Mouse (Mus musculus) Patski (cell line): ENCODE measurements at regions not wholly inside any gene's neighbourhood (a gene's known extent, or its start where the extent isn't known, plus 50 kb on each side); places are given as distances from the start of the nearest gene placed in this dataset.

Experiments used
- ATAC-seq: fragments of 100-300 bp; one replicate; pipeline ENCODE4 v1.8.0; 2021
- CTCF ChIA-PET: fragments of 350-600 bp; sonication (Branson Sonifier 250); formaldehyde crosslinking; loops from one replicate; lab custom pipeline; 2022; ENCODE audit warnings: inconsistent platforms; lab: Charles Lee
- POLR2A ChIA-PET: fragments of 350-600 bp; sonication (Branson Sonifier 250); formaldehyde crosslinking; loops from one replicate; lab custom pipeline; 2022; ENCODE audit warnings: antibody characterized with exemption, inconsistent platforms; lab: Charles Lee
- DNase-seq: peaks from one replicate; pipeline ENCODE4 v3.0.0-alpha.2; 2011; ENCODE audit warnings: low read depth, low spot score
- H3K27me3 ChIP-seq: fragments of 371-371 bp; one replicate; pipeline ENCODE4 v1.5.1; 2021
- CTCF ChIP-seq: fragments of 100-300 bp; IDR thresholded peaks from one replicate; pipeline ENCODE4 v1.5.1; 2021
- in situ Hi-C: fragments of 300-500 bp; cut with MboI; formaldehyde crosslinking; loops from 3 replicates; pipeline ENCODE4 v1.11.1; 2018; ENCODE audit warnings: low pct_unique_long_range_greater_than_20kb, mixed read lengths

- TF ChIP-seq CTCF: no peak
- ATAC-seq (no peak), DNase-seq (no peak)
- POLR2A ChIA-PET: no interaction called here
- CTCF ChIA-PET: interaction anchor here (0.9 to 1.0 kb wide), 2 partner anchors 29 to 137 kb away, joined by 3 to 4 read pairs; no protein-coding TSS in a partner anchor
- H3K27me3 ChIP-seq: peaks cover 21% of the 10 kb centered on the region
- in situ Hi-C loops: no loop called here
These were observed 73.3 kb upstream of the Frem2 start for GRCm38 (mm10) chr3:53730440-53730839.

DNA sequence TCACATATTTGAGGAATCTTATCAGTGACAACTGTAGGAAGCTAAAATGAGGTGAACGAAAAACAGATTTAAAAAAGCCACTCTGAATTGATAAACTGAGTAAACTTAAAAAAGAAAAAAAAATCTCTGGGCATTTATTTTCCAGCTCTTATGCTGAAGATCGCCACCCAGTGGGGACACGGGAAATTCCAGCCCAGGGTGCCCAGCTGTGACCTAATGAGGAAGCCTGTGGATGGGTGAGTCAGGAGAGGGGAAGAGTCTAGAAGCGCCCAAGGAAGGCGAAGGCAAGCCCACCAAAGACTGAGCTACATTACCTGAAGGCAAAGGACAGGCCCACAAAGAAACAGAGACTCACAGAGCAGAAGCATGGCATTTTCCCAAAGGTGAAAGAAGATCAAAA, 72.7 kb upstream of the Frem2 start:
- ATAC-seq (peak; percentile 79), DNase-seq (no peak)
- in situ Hi-C loops: loop anchor here (5.0 kb wide), 1 partner anchor 138 kb away; no protein-coding TSS in a partner anchor
- TF ChIP-seq CTCF: peak; percentile 88
- ChIA-PET CTCF (interaction anchor here (0.9 to 1.0 kb wide), 3 partner anchors 29 to 204 kb away, joined by 3 to 4 read pairs (median 3); no protein-coding TSS in a partner anchor), POLR2A (no interaction called here)
- H3K27me3 ChIP-seq: peaks cover 20% of the 10 kb centered on the region

GRCm38 (mm10) chr3:53729131-53729530, 72.0 kb upstream of the Frem2 start:
- ATAC-seq: no peak
- H3K27me3 ChIP-seq: peaks cover 14% of the 10 kb centered on the region
- CTCF ChIA-PET: interaction anchor here (0.9 kb wide), 1 partner anchor 203 kb away, joined by 3 read pairs; no protein-coding TSS in a partner anchor
- in situ Hi-C loops: loop anchor here (5.0 kb wide), 1 partner anchor 137 kb away; no protein-coding TSS in a partner anchor
- no peak for TF ChIP-seq CTCF
- DNase-seq: no peak
- POLR2A ChIA-PET: no interaction called here

DNA sequence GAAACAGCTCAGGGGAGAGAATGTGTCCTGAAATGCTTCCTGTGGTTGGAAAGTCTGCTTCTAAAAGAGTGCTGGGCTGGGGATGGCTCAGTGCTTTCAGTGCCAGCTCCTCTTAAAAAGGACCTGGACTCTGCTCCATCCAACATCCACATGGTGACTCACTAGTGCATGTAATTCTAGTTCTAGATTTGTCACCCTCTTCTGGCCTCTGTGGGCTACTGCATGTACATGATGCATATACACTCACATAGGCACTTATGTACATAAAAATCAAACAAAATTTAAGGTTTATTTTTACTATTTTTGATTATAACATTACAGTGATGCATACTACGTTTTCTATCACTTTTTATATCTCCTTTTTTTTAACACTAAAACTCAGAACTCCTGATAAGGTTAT, 70.6 kb upstream of the Frem2 start:
- ATAC-seq: no peak
- ChIA-PET CTCF (no interaction called here), POLR2A (no interaction called here)
- DNase-seq: no peak
- in situ Hi-C loops: loop anchor here (5.0 kb wide), 1 partner anchor 135 kb away; no protein-coding TSS in a partner anchor
- H3K27me3 ChIP-seq: peaks cover 10% of the 10 kb centered on the region
- TF ChIP-seq CTCF: peak; percentile 29

DNA sequence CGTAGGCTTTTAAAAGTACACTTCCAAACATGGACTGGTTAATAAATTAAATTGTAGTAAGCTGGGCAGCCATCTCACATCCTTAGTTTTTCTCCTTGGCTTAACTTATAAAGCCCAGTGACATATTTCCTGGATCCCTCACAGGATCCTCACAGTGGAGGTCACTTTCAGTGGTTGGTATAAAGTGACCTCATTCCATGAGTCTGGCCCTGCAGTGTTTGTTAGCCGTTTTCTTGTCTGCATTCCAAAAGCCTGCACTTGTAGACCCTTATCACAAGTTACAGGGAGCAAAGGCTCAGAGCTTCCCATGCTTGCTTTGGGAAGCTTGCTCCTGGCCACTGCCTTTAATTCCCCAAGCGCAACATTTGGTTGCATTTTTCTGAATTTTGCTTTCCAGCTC, 49.9 kb upstream of the Frem2 start:
- ChIA-PET CTCF (no interaction called here), POLR2A (no interaction called here)
- in situ Hi-C loops: no loop called here
- TF ChIP-seq CTCF: no peak
- DNase-seq: no peak
- no peak for ATAC-seq
- H3K27me3 ChIP-seq: peaks cover 60% of the 10 kb centered on the region
